Mouse (Mus musculus) cerebellum, adult 8-10 months (tissue): Measurements from ENCODE around the gene Wrnip1.
"Not testable (repeated sequence)": the region's sequence is repeated elsewhere in the genome, so short reads cannot be mapped to it uniquely, and the experiment has no call there.

Experiments
- DNase-seq: peaks from one replicate; pipeline ENCODE4 v3.0.0; 2022

Wrnip1 gene

GRCm38 (mm10) chr13:32852539-32852938 is 50.7 kb downstream of the Wrnip1 start:
- DNase-seq: no peak

GRCm38 (mm10) chr13:32853073-32853472 is 51.2 kb downstream of the Wrnip1 start:
- DNase-seq: no peak

GRCm38 (mm10) chr13:32860821-32861220 is 59.0 kb downstream of the Wrnip1 start:
- DNase-seq: no peak

- no peak for DNase-seq
Measured at GRCm38 (mm10) chr13:32863456-32863855, 61.6 kb downstream of the Wrnip1 start.

- not testable (repeated sequence) for DNase-seq
Measured at GRCm38 (mm10) chr13:32864529-32864928, 62.7 kb downstream of the Wrnip1 start.

GRCm38 (mm10) chr13:32865591-32865990 is 63.8 kb downstream of the Wrnip1 start:
- no peak for DNase-seq

GRCm38 (mm10) chr13:32866484-32866883 is 64.6 kb downstream of the Wrnip1 start:
- DNase-seq: peak; percentile 61

- DNase-seq: no peak
Measured at GRCm38 (mm10) chr13:32867030-32867429, 65.2 kb downstream of the Wrnip1 start.

GRCm38 (mm10) chr13:32868233-32868632 is 66.4 kb downstream of the Wrnip1 start:
- not testable (repeated sequence) for DNase-seq

GRCm38 (mm10) chr13:32868843-32869242 is 67.0 kb downstream of the Wrnip1 start:
- no peak for DNase-seq
